Mouse (Mus musculus) neural tube, embryonic 13.5 days (tissue): ENCODE data around the gene Gm20518. TPM values are rescaled to one million over a fixed set of nuclear protein-coding genes. Genes with fewer than 3 reads are reported as not detected.
A peak's percentile ranks its signal among the peaks of the same experiment; 100 is the strongest.

Source experiments
- ATAC-seq: fragments of 200-750 bp; cut with Nextera tagmentation; 2 replicates; pipeline ENCODE4 v1.8.0; 2017; ENCODE audit warnings: low read depth, mild to moderate bottlenecking, moderate TSS enrichment, moderate library complexity
- H3K27ac ChIP-seq: fragments of 300-500 bp; sonication (generic); replicated peaks from 2 replicates; pipeline ENCODE4 v1.5.1; 2015; ENCODE audit warnings: moderate library complexity, mild to moderate bottlenecking, inconsistent platforms
- H3K27me3 ChIP-seq: fragments of 300-500 bp; sonication (generic); 2 replicates; pipeline ENCODE4 v1.6.1; 2015; ENCODE audit warnings: mild to moderate bottlenecking, inconsistent platforms
- H3K36me3 ChIP-seq: fragments of 300-500 bp; sonication (generic); 2 replicates; pipeline ENCODE4 v1.6.1; 2015; ENCODE audit warnings: mild to moderate bottlenecking, inconsistent platforms
- H3K4me1 ChIP-seq: fragments of 300-500 bp; sonication (generic); replicated peaks from 2 replicates; pipeline ENCODE4 v1.6.1; 2015; ENCODE audit warnings: inconsistent platforms
- H3K4me2 ChIP-seq: fragments of 300-500 bp; sonication (generic); 2 replicates; pipeline ENCODE4 v1.6.1; 2015; ENCODE audit warnings: inconsistent platforms, mild to moderate bottlenecking, moderate library complexity
- H3K4me3 ChIP-seq: fragments of 300-500 bp; sonication (generic); 2 replicates; pipeline ENCODE4 v1.5.1; 2015; ENCODE audit warnings: mild to moderate bottlenecking, inconsistent platforms
- H3K9ac ChIP-seq: fragments of 300-500 bp; sonication (generic); 2 replicates; pipeline ENCODE4 v1.6.1; 2015; ENCODE audit warnings: moderate library complexity, mild to moderate bottlenecking, inconsistent platforms
- H3K9me3 ChIP-seq: fragments of 300-500 bp; sonication (generic); 2 replicates; pipeline ENCODE4 v1.6.1; 2016; ENCODE audit warnings: inconsistent platforms
- WGBS: fragments of 180-500 bp; shearing (Covaris S2); methylation state at CpG from one replicate; pipeline ENCODE4 v1.1.7; 2015; 5-methylcytosine and 5-hydroxymethylcytosine counted together
- polyA plus RNA-seq: library from polyadenylated mRNA; unstranded; fragments of >200 nt; fragmentation: Nextera tagmentation; extraction: Ambion mirVana; gene quantifications from 2 replicates; pipeline ENCODE4 v1.2.1, GENCODE M21; 2015

Gene Gm20518
- polyA plus RNA-seq: 0.47 and 0.49 TPM in 2 replicates

GRCm38 (mm10) chr16:17891567-17891959 lies at the start of gene Gm20518:
Gene Gm20518, minus strand, starts transcription at chr16:17891671.
- peak; percentile 97 for ATAC-seq
- Histone ChIP-seq H3K36me3 (no peaks in the 10 kb centered on the region), H3K4me3 (peak within 1 kb of the TSS; percentile 70), H3K9ac (peak within 1 kb of the TSS; percentile 96), H3K27ac (peak within 1 kb of the TSS; percentile 98), H3K4me1 (peaks cover 30% of the 10 kb centered on the region), H3K9me3 (no peaks in the 10 kb centered on the region), H3K4me2 (peak within 1 kb of the TSS; percentile 86), H3K27me3 (no peaks in the 10 kb centered on the region)
- WGBS: under 1% methylated on average over 38 of the region's 38 CpGs

- Histone ChIP-seq H3K9ac (no peak overlapping the region), H3K4me1 (0 out of 2 replicates have a peak, but pooled peaks cover 5% of the 10 kb centered on the region), H3K27me3 (0 out of 2 replicates have a peak, but pooled peaks cover 6% of the 10 kb centered on the region), H3K27ac (no peak overlapping the region), H3K4me3 (no peak overlapping the region), H3K4me2 (no peak overlapping the region), H3K9me3 (no peaks in the 10 kb centered on the region), H3K36me3 (no peaks in the 10 kb centered on the region)
- 67% methylated on average over 9 of the region's 9 CpGs for WGBS
- peak; percentile 23; the same call in 1 of the 2 replicates for ATAC-seq
Observed at GRCm38 (mm10) chr16:17939255-17939751, 47.8 kb upstream of the Gm20518 start.

- H3K27ac ChIP-seq: no peak overlapping the region
- no peaks in the 10 kb centered on the region for H3K9me3 ChIP-seq
- no peak overlapping the region for H3K4me2 ChIP-seq
- no peak overlapping the region for H3K9ac ChIP-seq
- 0 out of 2 replicates have a peak, but pooled peaks cover 6% of the 10 kb centered on the region for H3K27me3 ChIP-seq
- H3K4me1 ChIP-seq: 0 out of 2 replicates have a peak, but pooled peaks cover 5% of the 10 kb centered on the region
- 8% methylated on average over 7 of the region's 7 CpGs for WGBS
- H3K36me3 ChIP-seq: no peaks in the 10 kb centered on the region
- peak; percentile 84; the same call in 1 of the 2 replicates for ATAC-seq
- no peak overlapping the region for H3K4me3 ChIP-seq
Observed at GRCm38 (mm10) chr16:17938821-17939220, 47.4 kb upstream of the Gm20518 start.

GRCm38 (mm10) chr16:17938187-17938586 lies 46.7 kb upstream of the Gm20518 start:
- Histone ChIP-seq H3K4me3 (no peak overlapping the region), H3K9ac (no peak overlapping the region), H3K36me3 (no peaks in the 10 kb centered on the region), H3K9me3 (no peaks in the 10 kb centered on the region), H3K4me1 (0 out of 2 replicates have a peak, but pooled peaks cover 5% of the 10 kb centered on the region), H3K27me3 (0 out of 2 replicates have a peak, but pooled peaks cover 6% of the 10 kb centered on the region), H3K27ac (no peak overlapping the region), H3K4me2 (no peak overlapping the region)
- WGBS: 77% methylated on average over 7 of the region's 7 CpGs
- ATAC-seq: no peak

- Histone ChIP-seq H3K36me3 (no peaks in the 10 kb centered on the region), H3K4me3 (no peak overlapping the region), H3K4me2 (no peak overlapping the region), H3K4me1 (0 out of 2 replicates have a peak, but pooled peaks cover 5% of the 10 kb centered on the region), H3K27me3 (0 out of 2 replicates have a peak, but pooled peaks cover 6% of the 10 kb centered on the region), H3K9ac (no peak overlapping the region), H3K27ac (no peak overlapping the region), H3K9me3 (no peaks in the 10 kb centered on the region)
- WGBS: 82% methylated on average over 10 of the region's 10 CpGs
- ATAC-seq: no peak
Observed at GRCm38 (mm10) chr16:17936776-17937175, 45.3 kb upstream of the Gm20518 start.

GRCm38 (mm10) chr16:17934445-17934910 lies 43.0 kb upstream of the Gm20518 start:
- Histone ChIP-seq H3K4me1 (0 out of 2 replicates have a peak, but pooled peaks cover 5% of the 10 kb centered on the region), H3K4me2 (no peak overlapping the region), H3K27ac (no peak overlapping the region), H3K9ac (no peak overlapping the region), H3K9me3 (no peaks in the 10 kb centered on the region), H3K4me3 (no peak overlapping the region), H3K36me3 (no peaks in the 10 kb centered on the region), H3K27me3 (0 out of 2 replicates have a peak, but pooled peaks cover 6% of the 10 kb centered on the region)
- 73% methylated on average over 3 of the region's 3 CpGs for WGBS
- ATAC-seq: no peak

GRCm38 (mm10) chr16:17933594-17934444 lies 42.3 kb upstream of the Gm20518 start:
- WGBS: 76% methylated on average over 9 of the region's 9 CpGs
- 0 out of 2 replicates have a peak, but pooled peaks cover 6% of the 10 kb centered on the region for H3K27me3 ChIP-seq
- no peak overlapping the region for H3K9ac ChIP-seq
- no peak overlapping the region for H3K27ac ChIP-seq
- no peak overlapping the region for H3K4me2 ChIP-seq
- no peaks in the 10 kb centered on the region for H3K36me3 ChIP-seq
- H3K9me3 ChIP-seq: no peaks in the 10 kb centered on the region
- no peak overlapping the region for H3K4me3 ChIP-seq
- ATAC-seq: no peak
- H3K4me1 ChIP-seq: peaks cover 2% of the 10 kb centered on the region

- H3K36me3 ChIP-seq: no peaks in the 10 kb centered on the region
- H3K4me1 ChIP-seq: peaks cover 11% of the 10 kb centered on the region
- 75% methylated on average over 5 of the region's 5 CpGs for WGBS
- no peaks in the 10 kb centered on the region for H3K9me3 ChIP-seq
- no peak overlapping the region for H3K27ac ChIP-seq
- no peak for ATAC-seq
- no peak overlapping the region for H3K4me2 ChIP-seq
- H3K27me3 ChIP-seq: 0 out of 2 replicates have a peak, but pooled peaks cover 2% of the 10 kb centered on the region
- no peak overlapping the region for H3K4me3 ChIP-seq
- no peak overlapping the region for H3K9ac ChIP-seq
Observed at GRCm38 (mm10) chr16:17931906-17932460, 40.5 kb upstream of the Gm20518 start.

- H3K27me3 ChIP-seq: no peaks in the 10 kb centered on the region
- peaks cover 26% of the 10 kb centered on the region for H3K4me1 ChIP-seq
- H3K4me3 ChIP-seq: no peak overlapping the region
- H3K36me3 ChIP-seq: peaks cover 18% of the 10 kb centered on the region
- no peak for ATAC-seq
- 0 out of 2 replicates have a peak overlapping the region, but pooled peaks have one; percentile 90 for H3K27ac ChIP-seq
- H3K4me2 ChIP-seq: no peak overlapping the region
- 45% methylated on average over 2 of the region's 2 CpGs for WGBS
- no peaks in the 10 kb centered on the region for H3K9me3 ChIP-seq
- H3K9ac ChIP-seq: no peak overlapping the region
Observed at GRCm38 (mm10) chr16:17929631-17930030, 38.2 kb upstream of the Gm20518 start.

GRCm38 (mm10) chr16:17929211-17929610 lies 37.7 kb upstream of the Gm20518 start:
- Histone ChIP-seq H3K27ac (peak overlapping the region; percentile 90), H3K9ac (peak overlapping the region; percentile 93; the same call in 1 of the 2 replicates), H3K4me3 (no peak overlapping the region), H3K27me3 (no peaks in the 10 kb centered on the region), H3K9me3 (no peaks in the 10 kb centered on the region), H3K36me3 (peaks cover 19% of the 10 kb centered on the region), H3K4me2 (peak overlapping the region; percentile 89), H3K4me1 (peaks cover 26% of the 10 kb centered on the region)
- WGBS: 6% methylated on average over 2 of the region's 2 CpGs
- peak; percentile 3; the same call in 1 of the 2 replicates for ATAC-seq

- Histone ChIP-seq H3K9me3 (no peaks in the 10 kb centered on the region), H3K4me2 (peak overlapping the region; percentile 89), H3K27ac (peak overlapping the region; percentile 90), H3K4me3 (peak overlapping the region; percentile 86), H3K9ac (peak overlapping the region; percentile 93), H3K27me3 (no peaks in the 10 kb centered on the region), H3K4me1 (peaks cover 26% of the 10 kb centered on the region), H3K36me3 (peaks cover 19% of the 10 kb centered on the region)
- ATAC-seq: peak; percentile 42
- WGBS: under 1% methylated on average over 9 of the region's 9 CpGs
Observed at GRCm38 (mm10) chr16:17928627-17929104, 37.2 kb upstream of the Gm20518 start.
